Comparison of ENCODE assay signal across 13 mouse cellular contexts in genomic region chr16:91932843-91933518, GRCm38 (mm10).
DNase-seq lines count a peak whose midpoint lies in the region; ATAC-seq lines count a peak whose summit lies in the region.
"Had no signal": no experiment of that assay in that cellular context is flagged by ENCODE, and none has a peak within 500 bp of the region (broad histone marks: within the 10 kb centered on the region; RNA-seq: fewer than 3 reads in every experiment).

No protein-coding gene starts in this region.

- WGBS in liver, embryonic 12.5 days (ENCODE audit: insufficient replicate concordance): 38% methylated on average over 9 of the region's 10 CpGs

- H3K4me3 ChIP-seq in liver, embryonic 12.5 days: 0 out of 2 replicates have a peak overlapping the region, but pooled peaks have one; percentile 4
- H3K4me3 ChIP-seq: forebrain, embryonic 15.5 days; kidney, embryonic 15.5 days had no signal

- no peak overlapping the region for H3K9ac ChIP-seq in liver, embryonic 12.5 days
- H3K9ac ChIP-seq: forebrain, embryonic 15.5 days; kidney, embryonic 15.5 days had no signal

- H3K4me1 ChIP-seq in liver, embryonic 12.5 days: peaks cover 40% of the 10 kb centered on the region

- DNase-seq in CD4-positive, CD25-positive, alpha-beta regulatory T cell, adult 2 months (ENCODE audit: low read depth, low spot score): peak; percentile 61
- DNase-seq in spleen, postnatal 36 days (ENCODE audit: low spot score in 2 of 2): peak; percentile 55 to 63
- DNase-seq in spleen, postnatal 14 days (ENCODE audit: low spot score in 2 of 2): no peak
- peak; percentile 80 for DNase-seq in splenic B cell, adult 2 months (ENCODE audit: low read depth, low spot score)
- DNase-seq in left cerebral cortex, postnatal 36 days (ENCODE audit: low spot score in 2 of 2): no peak
- DNase-seq in testis, postnatal 14 days (ENCODE audit: low spot score): no peak
- DNase-seq: gastrocnemius, postnatal 36 days; lung, postnatal 14 days; thymus, postnatal 14 days had no signal

- no peak for ATAC-seq in CD4-positive, CD25-positive, alpha-beta regulatory T cell, adult 4 months
- ATAC-seq in liver, embryonic 12.5 days: no peak
- ATAC-seq: forebrain, embryonic 15.5 days had no signal

- no peaks in the 10 kb centered on the region for H3K27me3 ChIP-seq in liver, embryonic 12.5 days (replicated peaks)
- H3K27me3 ChIP-seq in splenic B cell, adult 2 months (ENCODE audit: control insufficient read depth, insufficient read depth, low read length, poor library complexity, severe bottlenecking): peaks cover 3% of the 10 kb centered on the region; the same call in 1 of the 2 replicates
- H3K27me3 ChIP-seq: forebrain, embryonic 15.5 days; kidney, embryonic 15.5 days had no signal

- intact Hi-C loops in left cerebral cortex, postnatal 36 days (cut with DNase I): loop anchor here (5.0 to 10.0 kb wide), 2 partner anchors 206 to 542 kb away; partner anchors contain the start of genes Cryzl1, Itsn1 and Rcan1

- H3K36me3 ChIP-seq in liver, embryonic 12.5 days: peaks cover 22% of the 10 kb centered on the region
- peaks cover 2% of the 10 kb centered on the region for H3K36me3 ChIP-seq in splenic B cell, adult 2 months (ENCODE audit: control insufficient read depth, insufficient read depth, low read length, poor library complexity, severe bottlenecking)

- H3K9me3 ChIP-seq in liver, embryonic 12.5 days (replicated peaks): no peaks in the 10 kb centered on the region
- H3K9me3 ChIP-seq: forebrain, embryonic 15.5 days; kidney, embryonic 15.5 days had no signal

- peak overlapping the region; percentile 53; the same call in 1 of the 2 replicates for H3K27ac ChIP-seq in liver, embryonic 12.5 days
- H3K27ac ChIP-seq: forebrain, embryonic 15.5 days; kidney, embryonic 15.5 days had no signal

- H3K4me2 ChIP-seq in liver, embryonic 12.5 days: peak overlapping the region; percentile 35
- H3K4me2 ChIP-seq: forebrain, embryonic 15.5 days had no signal

Comparison
In these comparisons a context has a peak if more than half of its experiments do, and no peak if none do; other contexts are left out.
1. DNase-seq: peak in CD4-positive, CD25-positive, alpha-beta regulatory T cell, adult 2 months (single experiment), spleen, postnatal 36 days (2 of 2) and splenic B cell, adult 2 months (single experiment); none in spleen, postnatal 14 days (0 of 2), left cerebral cortex, postnatal 36 days (0 of 2) and testis, postnatal 14 days (single experiment).